In genomic region chr16:37990553-37991344, GRCm38 (mm10) we compare ENCODE assay signal across 9 mouse cellular contexts.
DNase-seq lines count a peak whose midpoint lies in the region; ATAC-seq and TF ChIP-seq lines count a peak whose summit lies in the region.
"Had no signal": no experiment of that assay in that cellular context is flagged by ENCODE, and none has a peak within 500 bp of the region (broad histone marks: within the 10 kb centered on the region; RNA-seq: fewer than 3 reads in every experiment).

No protein-coding gene starts in this region.

- no peak overlapping the region for H3K27ac ChIP-seq in cortical plate, adult 2 months (ENCODE audit: insufficient read depth, low read length)
- H3K27ac ChIP-seq in intestine, embryonic 14.5 days (ENCODE audit: low read depth), result peak overlapping the region; percentile 34; the same call in 1 of the 2 replicates
- no peak overlapping the region for H3K27ac ChIP-seq in heart, embryonic 11.5 days (ENCODE audit: low read depth, low read length)
- H3K27ac ChIP-seq: limb, embryonic 15.5 days had no signal

- peak; percentile 26; the same call in 1 of the 2 replicates for TF ChIP-seq CTCF in cortical plate, adult 2 months (IDR thresholded peaks at IDR 0.05; ENCODE audit: extremely low read depth, insufficient read depth, low read length)

- peak; percentile 20 for DNase-seq in adrenal gland, postnatal 14 days
- DNase-seq in adrenal gland, postnatal 25 days, result no peak
- DNase-seq in intestine, embryonic 14.5 days (ENCODE audit: low spot score), result peak; percentile 74
- peak; percentile 45 to 64 for DNase-seq in lung, postnatal 4 days
- DNase-seq in c-Kit-positive CD71-positive TER-119-positive erythroid progenitor cells, embryonic 14.5 days (ENCODE audit: low spot score), result no peak
- DNase-seq in gastrocnemius, adult 8-10 months (ENCODE audit: low spot score in 2 of 2), result no peak

- no peaks in the 10 kb centered on the region for H3K36me3 ChIP-seq in intestine, embryonic 14.5 days (ENCODE audit: control insufficient read depth, insufficient read depth, low read length)
- H3K36me3 ChIP-seq in heart, embryonic 11.5 days (ENCODE audit: control insufficient read depth, insufficient read depth, low read length), result no peaks in the 10 kb centered on the region
- H3K36me3 ChIP-seq: limb, embryonic 15.5 days had no signal

- H3K9me3 ChIP-seq in intestine, embryonic 14.5 days (ENCODE audit: control insufficient read depth, low read length), result no peaks in the 10 kb centered on the region
- H3K9me3 ChIP-seq in heart, embryonic 11.5 days (replicated peaks; ENCODE audit: control insufficient read depth, low read length), result no peaks in the 10 kb centered on the region
- H3K9me3 ChIP-seq: limb, embryonic 15.5 days had no signal

- H3K9ac ChIP-seq in intestine, embryonic 14.5 days (ENCODE audit: low read length), result no peak overlapping the region
- no peak overlapping the region for H3K9ac ChIP-seq in heart, embryonic 11.5 days (ENCODE audit: low read depth, low read length)
- H3K9ac ChIP-seq: limb, embryonic 15.5 days had no signal

- H3K4me3 ChIP-seq in cortical plate, adult 2 months (ENCODE audit: insufficient read depth, low read length), result no peak overlapping the region
- H3K4me3 ChIP-seq in intestine, embryonic 14.5 days (ENCODE audit: low read depth, low read length), result no peak overlapping the region
- no peak overlapping the region for H3K4me3 ChIP-seq in heart, embryonic 11.5 days (ENCODE audit: low read depth, low read length)
- H3K4me3 ChIP-seq: limb, embryonic 15.5 days had no signal

- peak; percentile 69 for ATAC-seq in intestine, embryonic 14.5 days (replicated peaks; ENCODE audit: low FRiP score, low TSS enrichment, low read depth)
- no peak for ATAC-seq in heart, embryonic 11.5 days (replicated peaks; ENCODE audit: insufficient number of reproducible peaks, low FRiP score, low TSS enrichment)

- H3K27me3 ChIP-seq in intestine, embryonic 14.5 days (replicated peaks; ENCODE audit: control insufficient read depth, insufficient read depth, low read length), result no peaks in the 10 kb centered on the region
- H3K27me3 ChIP-seq in heart, embryonic 11.5 days (ENCODE audit: control insufficient read depth, insufficient read depth, low read length), result no peaks in the 10 kb centered on the region
- H3K27me3 ChIP-seq: limb, embryonic 15.5 days had no signal

- no peak overlapping the region for H3K4me2 ChIP-seq in intestine, embryonic 14.5 days (ENCODE audit: low read length)
- no peak overlapping the region for H3K4me2 ChIP-seq in heart, embryonic 11.5 days
- H3K4me2 ChIP-seq: limb, embryonic 15.5 days had no signal

- no peak for TF ChIP-seq POLR2A in cortical plate, adult 2 months (IDR thresholded peaks at IDR 0.05; ENCODE audit: extremely low read depth, insufficient read depth, low read length)

- peaks cover 9% of the 10 kb centered on the region for H3K4me1 ChIP-seq in cortical plate, adult 2 months (ENCODE audit: control insufficient read depth, insufficient read depth, low read length)
- H3K4me1 ChIP-seq in intestine, embryonic 14.5 days (replicated peaks; ENCODE audit: control insufficient read depth, insufficient read depth, low read length), result peaks cover 6% of the 10 kb centered on the region; the same call in 1 of the 2 replicates
- peaks cover 7% of the 10 kb centered on the region; the same call in 1 of the 2 replicates for H3K4me1 ChIP-seq in heart, embryonic 11.5 days (ENCODE audit: control insufficient read depth, insufficient read depth, low read length)

- WGBS in intestine, embryonic 14.5 days, result 47% methylated on average over 10 of the region's 10 CpGs
- WGBS in heart, embryonic 11.5 days (ENCODE audit: insufficient replicate concordance), result 60% methylated on average over 10 of the region's 10 CpGs

Comparison
In these comparisons a context has a peak if more than half of its experiments do, and no peak if none do; other contexts are left out.
1. DNase-seq: peak in adrenal gland, postnatal 14 days (single experiment), intestine, embryonic 14.5 days (single experiment) and lung, postnatal 4 days (2 of 2); none in adrenal gland, postnatal 25 days (single experiment), c-Kit-positive CD71-positive TER-119-positive erythroid progenitor cells, embryonic 14.5 days (single experiment) and gastrocnemius, adult 8-10 months (0 of 2).